Mouse (Mus musculus) liver, embryonic 14.5 days (tissue): Measurements from ENCODE around the gene Itgae. TPM values are rescaled to one million over a fixed set of nuclear protein-coding genes. Genes with fewer than 3 reads are reported as not detected.

Experiments used
- ATAC-seq: fragments of 200-750 bp; cut with Nextera tagmentation; 2 replicates; pipeline ENCODE4 v1.8.0; 2017; ENCODE audit warnings: moderate number of reproducible peaks, mild to moderate bottlenecking, moderate library complexity; ENCODE audit not compliant: insufficient read depth
- DNase-seq, 3 experiments: peaks; one replicate each; pipeline ENCODE4 v3.0.0-alpha.2; 2012 to 2013; ENCODE audit warnings: low read depth in 3 of 3, low spot score in 3 of 3
- H3K27ac ChIP-seq: fragments of 300-500 bp; sonication (generic); 2 replicates; pipeline ENCODE4 v1.5.1; 2014; ENCODE audit warnings: moderate library complexity, mild to moderate bottlenecking, control low read depth, inconsistent platforms
- H3K27me3 ChIP-seq: fragments of 300-500 bp; sonication (generic); 2 replicates; pipeline ENCODE4 v1.6.1; 2014; ENCODE audit warnings: mild to moderate bottlenecking, low read length, moderate library complexity; ENCODE audit not compliant: control insufficient read depth, insufficient read depth
- H3K36me3 ChIP-seq: fragments of 300-500 bp; sonication (generic); replicated peaks from 2 replicates; pipeline ENCODE4 v1.6.1; 2014; ENCODE audit warnings: low read depth; ENCODE audit not compliant: control insufficient read depth, insufficient read depth
- H3K4me1 ChIP-seq, 2 experiments: fragments of 200-500 bp in 1 of 2; fragments of 300-500 bp in 1 of 2; sonication (generic) in 1 of 2; replicated peaks; 2 replicates each; pipeline ENCODE4 v1.6.1; 2012 to 2014; ENCODE audit warnings: antibody characterized with exemption in 1 of 2, inconsistent platforms in 1 of 2, low read length in 1 of 2; ENCODE audit not compliant: control insufficient read depth in 2 of 2, insufficient read depth in 2 of 2
- H3K4me2 ChIP-seq: fragments of 300-500 bp; sonication (generic); 2 replicates; pipeline ENCODE4 v1.6.1; 2014; ENCODE audit warnings: low read depth, mild to moderate bottlenecking, control low read depth, moderate library complexity
- H3K4me3 ChIP-seq, 2 experiments: fragments of 200-500 bp in 1 of 2; fragments of 300-500 bp in 1 of 2; sonication (generic) in 1 of 2; 2 replicates each; pipeline ENCODE4 v1.5.1; 2012 to 2014; ENCODE audit warnings: low read depth in 2 of 2, low read length in 2 of 2, mild to moderate bottlenecking in 2 of 2, control low read depth in 1 of 2, inconsistent platforms in 1 of 2, moderate library complexity in 1 of 2; ENCODE audit not compliant: insufficient read depth in 1 of 2
- H3K9ac ChIP-seq: fragments of 300-500 bp; sonication (generic); replicated peaks from 2 replicates; pipeline ENCODE4 v1.6.1; 2014; ENCODE audit warnings: mild to moderate bottlenecking, control low read depth, moderate library complexity
- H3K9me3 ChIP-seq: fragments of 300-500 bp; sonication (generic); 2 replicates; pipeline ENCODE4 v1.6.1; 2016; ENCODE audit warnings: low read length, mixed read lengths; ENCODE audit not compliant: control insufficient read depth
- CTCF ChIP-seq: IDR thresholded peaks from 2 replicates; pipeline ENCODE4 v1.5.1; 2016; ENCODE audit warnings: antibody characterized with exemption, low read depth, control low read depth
- EP300 ChIP-seq: IDR thresholded peaks from 2 replicates; pipeline ENCODE4 v1.6.1; 2016; ENCODE audit warnings: antibody characterized with exemption, low read depth
- WGBS: fragments of 180-500 bp; shearing (Covaris S2); extraction: QIAGEN DNeasy Blood & Tissue Kit; methylation state at CpG from one replicate; pipeline ENCODE4 v1.1.7; 2014; ENCODE audit not compliant: insufficient replicate concordance; 5-methylcytosine and 5-hydroxymethylcytosine counted together
- polyA plus RNA-seq, 2 experiments: library from polyadenylated mRNA; depleted of rRNA in 1 of 2; stranded (reverse) in 1 of 2; unstranded in 1 of 2; fragments of >200 nt; fragmentation: Nextera tagmentation in 1 of 2; extraction: Ambion mirVana in 1 of 2; gene quantifications; 2 replicates each; pipeline versions ENCODE4 v1.2.1 to v1.2.3; 2012 to 2014

The Itgae gene
- polyA plus RNA-seq (2012; rRNA removed) (0.02 and 0.03 TPM in 2 replicates), polyA plus RNA-seq (2014; fragmentation: Nextera tagmentation; extraction: Ambion mirVana) (0.03 and 0.06 TPM in 2 replicates)

DNA sequence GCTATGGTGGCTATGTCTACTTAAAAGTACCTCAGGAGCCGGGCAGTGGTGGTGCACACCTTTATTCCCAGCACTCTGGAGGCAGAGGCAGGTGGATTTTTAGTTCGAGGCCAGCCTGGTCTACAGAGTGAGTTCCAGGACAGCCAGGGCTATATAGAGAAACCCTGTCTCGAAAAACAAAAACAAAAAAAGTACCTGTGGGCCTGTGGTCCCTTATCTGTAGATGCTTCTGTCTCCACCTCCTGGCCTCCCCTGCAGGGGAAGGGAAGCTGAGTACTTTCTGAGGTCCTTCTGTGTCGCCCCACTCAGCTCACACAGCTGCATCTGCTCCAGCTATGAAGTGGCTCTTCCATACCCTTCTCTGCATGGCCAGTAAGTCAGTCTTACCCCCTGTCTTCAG, at the start of gene Itgae:
Gene Itgae, plus strand, starts transcription at position 301 of the 400 bp plus-strand sequence.
- Histone ChIP-seq H3K4me3 (no peak within 1 kb of the TSS), H3K9ac (no peak within 1 kb of the TSS; the same call in 1 of the 2 replicates), H3K4me1 (peaks cover 0 to 2% of the 10 kb centered on the region in 2 experiments; a peak in 1 of 4 replicates), H3K9me3 (no peaks in the 10 kb centered on the region), H3K27ac (no peak within 1 kb of the TSS), H3K27me3 (no peaks in the 10 kb centered on the region), H3K36me3 (no peaks in the 10 kb centered on the region), H3K4me2 (no peak within 1 kb of the TSS)
- no peak for ATAC-seq
- no peak for DNase-seq
- TF ChIP-seq CTCF (no peak), EP300 (no peak)
- 54% methylated on average over 4 of the region's 4 CpGs for WGBS

DNA sequence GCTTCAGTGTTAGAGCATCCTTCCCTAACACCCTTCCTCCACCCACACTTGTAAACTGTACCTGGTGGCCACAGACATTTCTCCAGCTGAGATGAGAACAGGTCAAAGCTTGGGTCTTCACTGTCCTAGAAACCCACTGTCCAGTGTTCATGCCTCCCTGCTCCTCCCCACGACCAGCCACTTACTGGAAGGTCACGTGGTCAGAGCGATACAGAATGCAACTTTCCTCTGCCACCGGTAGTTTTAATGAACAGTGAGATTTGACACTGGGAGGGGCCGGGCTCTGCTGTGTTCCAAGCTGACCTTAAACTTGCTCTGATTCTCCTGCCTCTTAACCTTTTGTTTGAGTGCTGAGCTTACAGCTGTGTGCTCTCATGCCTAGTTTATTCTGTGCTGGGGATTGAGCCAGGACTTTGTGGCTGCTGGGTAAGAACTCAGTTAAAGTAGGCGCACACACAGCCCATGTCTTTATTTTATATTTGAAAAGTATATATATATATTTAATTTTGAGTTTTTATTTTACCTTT, 46.1 kb upstream of the Itgae start:
- H3K4me3 ChIP-seq, result no peak overlapping the region
- no peak overlapping the region for H3K4me2 ChIP-seq
- no peak for ATAC-seq
- WGBS, result 43% methylated on average over 6 of the region's 6 CpGs
- no peaks in the 10 kb centered on the region for H3K9me3 ChIP-seq
- no peak for DNase-seq
- no peak overlapping the region for H3K27ac ChIP-seq
- H3K36me3 ChIP-seq, result no peaks in the 10 kb centered on the region
- H3K9ac ChIP-seq, result no peak overlapping the region
- TF ChIP-seq EP300 (no peak), CTCF (no peak)
- no peaks in the 10 kb centered on the region for H3K27me3 ChIP-seq
- peaks cover 6 to 9% of the 10 kb centered on the region in 2 experiments for H3K4me1 ChIP-seq

DNA sequence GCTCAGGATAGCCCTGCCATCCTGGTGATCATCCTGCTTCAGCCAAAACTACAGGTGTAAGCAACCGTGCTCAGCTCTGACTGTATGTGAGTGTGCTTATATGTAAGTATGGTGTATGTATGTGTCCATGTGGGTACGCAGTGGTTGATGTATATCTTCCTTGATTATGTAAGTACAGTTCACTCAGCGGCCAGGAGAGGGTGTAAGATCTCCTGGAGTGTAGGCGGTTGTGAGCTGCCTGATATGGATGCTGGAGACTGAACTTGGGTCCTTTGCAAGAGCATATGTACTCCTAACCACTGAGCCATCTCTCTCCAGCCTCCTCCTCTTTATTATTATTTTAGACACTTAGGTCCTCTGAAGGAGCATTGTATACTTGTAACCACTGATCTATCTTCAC, 45.6 kb upstream of the Itgae start:
- Histone ChIP-seq H3K27ac (no peak overlapping the region), H3K9me3 (no peaks in the 10 kb centered on the region), H3K4me3 (no peak overlapping the region), H3K9ac (no peak overlapping the region), H3K4me1 (peaks cover 6 to 11% of the 10 kb centered on the region in 2 experiments), H3K36me3 (peaks cover 1% of the 10 kb centered on the region; the same call in 1 of the 2 replicates), H3K4me2 (no peak overlapping the region), H3K27me3 (no peaks in the 10 kb centered on the region)
- TF ChIP-seq EP300 (no peak), CTCF (peak; percentile 32; the same call in 1 of the 2 replicates)
- ATAC-seq (no peak), DNase-seq (no peak)
- WGBS, result 51% methylated on average over 4 of the region's 4 CpGs

DNA sequence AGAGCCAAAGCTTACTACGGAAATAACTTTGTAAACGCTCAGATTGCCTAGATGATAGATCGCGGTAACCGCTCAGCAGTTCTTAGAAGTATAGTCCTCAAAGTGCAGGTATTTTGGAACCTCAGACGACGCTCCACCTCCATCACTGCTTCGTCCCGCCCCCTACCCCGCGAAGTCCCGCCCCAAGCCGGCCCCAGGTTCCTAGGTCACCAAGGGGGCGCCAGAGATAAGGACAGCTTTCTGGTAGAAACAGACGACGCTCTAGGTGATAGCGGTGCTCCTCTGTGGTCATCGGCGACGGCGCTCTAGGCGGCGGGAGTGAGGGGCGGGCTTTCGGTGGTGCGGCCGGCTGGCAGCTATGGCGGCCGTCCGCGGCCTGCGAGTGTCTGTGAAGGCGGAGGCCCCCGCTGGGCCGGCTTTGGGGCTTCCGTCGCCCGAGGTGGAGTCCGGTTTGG, 42.8 kb upstream of the Itgae start, which contains the start of gene Ncbp3:
Gene Ncbp3, plus strand, starts transcription at position 242 of the 455 bp plus-strand sequence.
- H3K36me3 ChIP-seq, result peaks cover 21% of the 10 kb centered on the region
- DNase-seq, result peak; percentile 95 to 96 (median 95)
- no peaks in the 10 kb centered on the region for H3K9me3 ChIP-seq
- ATAC-seq, result peak; percentile 97
- WGBS, result under 1% methylated on average over 39 of the region's 39 CpGs
- H3K27ac ChIP-seq, result peak within 1 kb of the TSS; percentile 75
- H3K27me3 ChIP-seq, result no peaks in the 10 kb centered on the region
- TF ChIP-seq EP300 (peak; percentile 59; the same call in 1 of the 2 replicates), CTCF (peak; percentile 91)
- H3K9ac ChIP-seq, result peak within 1 kb of the TSS; percentile 98
- H3K4me3 ChIP-seq, result peak within 1 kb of the TSS; percentile 93 to 99
- peaks cover 6 to 11% of the 10 kb centered on the region in 2 experiments for H3K4me1 ChIP-seq
- H3K4me2 ChIP-seq, result peak within 1 kb of the TSS; percentile 96

DNA sequence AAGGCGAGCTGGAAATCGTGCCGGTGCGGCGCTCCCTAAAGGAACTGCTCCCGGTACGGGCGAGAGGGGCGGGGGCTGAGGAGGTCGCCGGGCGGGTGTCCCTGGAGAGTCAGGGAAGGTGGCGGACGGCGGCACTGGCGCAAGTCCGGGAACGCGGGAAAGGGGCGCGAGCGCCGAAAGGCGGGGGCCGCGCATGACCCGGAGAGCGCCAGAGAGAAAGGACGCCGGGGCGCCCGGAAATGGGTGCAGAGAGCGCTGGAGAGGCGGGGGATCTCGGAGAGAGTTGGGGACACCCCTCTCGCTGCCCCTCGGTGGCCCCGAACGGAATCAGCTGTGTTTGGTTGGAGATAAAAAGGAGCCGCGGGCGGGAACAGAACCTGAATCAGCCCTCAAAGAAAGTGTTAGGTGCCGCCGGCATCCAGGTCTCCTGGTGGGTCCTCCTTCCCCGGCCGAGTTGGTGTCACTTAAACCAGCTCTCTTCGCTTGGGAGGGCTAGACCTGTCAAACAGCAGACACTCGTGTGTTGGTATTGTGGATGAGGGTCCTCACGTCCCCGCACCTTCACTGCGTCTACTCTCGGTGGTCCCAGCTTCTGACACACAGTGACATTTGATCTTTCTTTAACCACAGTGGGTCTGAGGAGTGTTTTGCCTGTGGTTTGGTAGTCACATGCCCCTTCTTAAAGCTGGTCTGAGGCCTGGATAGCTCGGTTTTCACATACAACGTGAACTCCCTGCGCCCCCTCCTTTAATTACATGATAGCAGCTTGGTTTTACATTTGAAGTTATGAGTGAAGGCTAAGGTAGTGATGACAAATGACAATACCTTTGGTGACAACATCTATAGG, 42.1 kb upstream of the Itgae start:
- H3K27ac ChIP-seq, result peak overlapping the region; percentile 75
- H3K36me3 ChIP-seq, result peaks cover 22% of the 10 kb centered on the region
- DNase-seq, result peak; percentile 47 to 59 (median 53)
- peak overlapping the region; percentile 96 for H3K4me2 ChIP-seq
- WGBS, result 1% methylated on average over 54 of the region's 55 CpGs
- H3K4me3 ChIP-seq, result peak overlapping the region; percentile 93 to 99
- H3K9me3 ChIP-seq, result no peaks in the 10 kb centered on the region
- TF ChIP-seq CTCF, result 0 out of 2 replicates have a peak, but pooled peaks have one; percentile 3
- no peak for TF ChIP-seq EP300
- peaks cover 6 to 11% of the 10 kb centered on the region in 2 experiments for H3K4me1 ChIP-seq
- peak; percentile 75 for ATAC-seq
- H3K9ac ChIP-seq, result peak overlapping the region; percentile 98
- no peaks in the 10 kb centered on the region for H3K27me3 ChIP-seq
